Mouse (Mus musculus) MEL (cell line): ENCODE data around the gene Igsf23.

Experiments used
- CTCF ChIP-seq, 3 experiments: IDR thresholded peaks in 2 of 3; conservative IDR thresholded peaks in 1 of 3; 2 replicates each; pipeline ENCODE4 v1.5.1; 2011 to 2012; ENCODE audit warnings: low read length in 3 of 3, low read depth in 2 of 3, mild to moderate bottlenecking in 2 of 3, improper control_type of control experiment in 1 of 3, inconsistent platforms in 1 of 3, mixed read lengths in 1 of 3, moderate library complexity in 1 of 3; ENCODE audit not compliant: control insufficient read depth in 1 of 3, insufficient read depth in 1 of 3, poor library complexity in 1 of 3, severe bottlenecking in 1 of 3
- EP300 ChIP-seq, 2 experiments: IDR thresholded peaks; 2 replicates each; pipeline ENCODE4 v1.6.1; 2011; ENCODE audit warnings: improper control_type of control experiment in 2 of 2, low read length in 2 of 2, low read depth in 1 of 2, mild to moderate bottlenecking in 1 of 2
- GATA1 ChIP-seq: IDR thresholded peaks from 2 replicates; pipeline ENCODE4 v1.6.1; 2011; ENCODE audit warnings: low read depth, low read length, improper control_type of control experiment
- POLR2A ChIP-seq, 2 experiments: IDR thresholded peaks; 2 replicates each; pipeline ENCODE4 v1.6.1; 2011 to 2012; ENCODE audit warnings: low read length in 2 of 2, mild to moderate bottlenecking in 2 of 2, control low read depth in 1 of 2, improper control_type of control experiment in 1 of 2, low read depth in 1 of 2, moderate library complexity in 1 of 2; ENCODE audit not compliant: control insufficient read depth in 1 of 2, insufficient read depth in 1 of 2, poor library complexity in 1 of 2
- TAL1 ChIP-seq: IDR thresholded peaks from 2 replicates; pipeline ENCODE4 v1.6.1; 2012; ENCODE audit warnings: mild to moderate bottlenecking, inconsistent platforms, low read length, moderate library complexity, mixed read lengths
- USF2 ChIP-seq, 2 experiments: IDR thresholded peaks; 2 replicates each; pipeline ENCODE4 v1.6.1; 2011 to 2012; ENCODE audit warnings: improper control_type of control experiment in 2 of 2, low read length in 2 of 2, borderline replicate concordance in 1 of 2, inconsistent platforms in 1 of 2, low read depth in 1 of 2, mild to moderate bottlenecking in 1 of 2; ENCODE audit not compliant: insufficient read depth in 1 of 2

DNA sequence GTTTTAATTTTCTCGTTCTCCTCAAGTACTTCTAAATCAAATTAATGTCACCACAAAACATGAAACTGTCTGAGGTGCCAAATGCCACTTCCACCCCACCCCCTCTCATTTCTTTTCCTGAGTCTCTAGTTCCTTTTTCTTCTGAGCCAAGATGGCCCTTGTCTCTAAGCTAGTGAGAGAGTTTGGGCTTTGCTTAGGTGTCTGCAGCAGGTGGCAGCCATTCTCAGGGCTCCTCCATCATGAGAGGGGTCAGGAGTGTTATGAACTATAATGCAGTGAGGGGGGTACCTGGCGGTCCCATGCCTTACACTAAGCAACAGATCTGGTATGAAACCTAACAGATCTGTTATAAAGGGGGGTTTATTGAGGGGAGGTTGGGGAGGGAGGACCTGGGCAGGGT lies 27.2 kb downstream of the Igsf23 start:
- TF ChIP-seq TAL1 (no peak), CTCF (IDR thresholded peaks at IDR 0.05 in 2 of 3, conservative IDR thresholded peaks at IDR 0.05 in 1 of 3; ENCODE audit: control insufficient read depth in 1 of 3, insufficient read depth in 1 of 3, low read depth in 2 of 3, low read length in 3 of 3, poor library complexity in 1 of 3, severe bottlenecking in 1 of 3) (no peak), POLR2A (IDR thresholded peaks at IDR 0.05; ENCODE audit: control insufficient read depth in 1 of 2, insufficient read depth in 1 of 2, low read depth in 1 of 2, low read length in 2 of 2, poor library complexity in 1 of 2) (no peak), USF2 (IDR thresholded peaks at IDR 0.05; ENCODE audit: borderline replicate concordance in 1 of 2, insufficient read depth in 1 of 2, low read depth in 1 of 2, low read length in 2 of 2) (no peak), EP300 (IDR thresholded peaks at IDR 0.05; ENCODE audit: low read depth in 1 of 2, low read length in 2 of 2) (no peak), GATA1 (no peak)
